Mouse (Mus musculus): ENCODE measurements at regions not wholly inside any gene's neighbourhood (a gene's known extent, or its start where the extent isn't known, plus 50 kb on each side); places are given as distances from the start of the nearest gene placed in this dataset.

- no peak for DNase-seq (ENCODE audit: low read depth, low spot score)
Observed at GRCm38 (mm10) chr2:40522536-40522935, 1296.3 kb upstream of the Ppp6c start.

- peak; percentile 13 for DNase-seq (ENCODE audit: low read depth, low spot score)
Observed at GRCm38 (mm10) chr2:40510594-40511304, 1284.5 kb upstream of the Ppp6c start.

DNA sequence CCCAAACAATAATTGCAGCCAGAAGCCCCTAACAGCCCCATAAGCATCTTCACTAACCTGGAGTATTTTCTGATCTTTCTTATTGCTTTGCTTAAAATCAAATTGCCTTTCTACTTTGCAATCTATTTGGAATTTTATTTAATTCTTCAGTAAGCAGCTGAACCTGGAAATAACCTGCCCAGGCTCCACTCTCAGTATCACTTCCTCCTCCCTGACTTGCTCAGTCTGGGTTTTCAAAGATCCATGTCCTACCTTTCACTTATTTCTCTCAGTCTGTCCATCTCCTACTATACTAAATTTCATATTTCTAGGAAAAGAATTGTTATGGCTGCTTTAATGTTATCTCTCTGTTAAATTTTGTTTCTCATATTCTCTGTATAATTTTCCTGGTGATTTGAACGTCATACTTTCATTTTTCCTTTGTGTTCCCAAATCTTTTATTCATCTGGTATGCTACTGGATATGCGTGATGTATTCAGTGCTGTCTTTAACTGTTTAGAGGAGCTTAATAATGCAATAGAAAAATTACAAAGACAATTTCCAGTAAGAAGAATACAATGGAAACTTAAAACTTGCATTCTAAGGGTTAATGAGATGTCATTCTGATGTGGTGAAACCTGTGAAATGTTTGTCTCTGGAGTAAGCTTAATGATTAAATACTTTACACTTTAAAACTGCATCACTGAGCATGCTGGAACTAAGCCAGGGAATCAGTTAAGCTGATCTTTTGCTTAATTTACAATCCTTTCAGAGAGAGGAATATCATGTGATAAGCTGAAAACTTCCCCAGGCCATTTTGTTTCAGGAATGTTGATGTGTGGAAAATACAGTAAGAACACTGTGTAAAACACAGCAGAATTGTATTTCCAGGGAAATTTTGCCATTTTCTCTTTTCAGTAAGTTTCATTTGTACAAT is 1252.8 kb upstream of the Ppp6c start:
- no peak for DNase-seq (ENCODE audit: low read depth, low spot score)

GRCm38 (mm10) chr2:40477414-40477813 is 1251.2 kb upstream of the Ppp6c start:
- no peak for DNase-seq (ENCODE audit: low read depth, low spot score)

DNA sequence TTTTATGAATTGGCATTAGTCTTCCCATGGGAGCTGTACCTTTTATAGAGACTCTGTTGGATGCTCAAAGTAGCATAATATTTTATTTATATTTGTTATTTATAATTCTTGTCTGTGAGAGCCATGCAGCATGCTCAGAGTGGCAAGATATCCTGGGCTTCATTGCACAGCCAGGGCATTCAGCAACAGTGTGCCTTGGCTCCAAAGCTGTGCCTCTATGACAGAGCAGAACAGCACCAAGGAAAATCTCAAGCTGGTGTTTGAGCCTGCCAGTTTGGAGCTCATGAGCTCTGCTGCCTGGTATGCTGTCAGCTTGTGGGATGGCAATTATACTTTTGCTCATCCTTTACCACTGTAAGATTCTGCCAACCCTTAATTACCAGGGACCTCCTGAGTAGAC is 1230.1 kb upstream of the Ppp6c start:
- no peak for DNase-seq (ENCODE audit: low read depth, low spot score)

GRCm38 (mm10) chr2:40432821-40433490 is 1206.7 kb upstream of the Ppp6c start:
- DNase-seq (ENCODE audit: low read depth, low spot score), result no peak

DNA sequence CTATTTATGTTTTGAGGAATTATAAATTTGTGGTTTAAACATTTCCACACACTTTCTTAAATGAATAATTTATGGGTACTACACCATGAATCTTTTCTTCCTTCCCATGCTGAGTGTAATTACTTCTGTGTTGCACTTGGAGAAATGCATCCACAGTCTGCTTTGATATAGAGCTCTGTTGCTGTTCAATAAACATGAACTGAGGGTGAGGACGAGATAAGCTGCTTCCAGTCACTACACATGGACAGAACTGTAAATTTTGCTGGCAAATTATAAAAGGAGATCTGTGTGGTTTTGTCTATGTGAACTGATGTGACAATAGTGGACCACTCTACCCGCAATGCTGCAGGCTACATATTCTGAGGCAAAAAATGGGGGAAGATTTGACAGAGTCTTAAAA is 1205.1 kb upstream of the Ppp6c start:
- no peak for DNase-seq (ENCODE audit: low read depth, low spot score)

- peak; percentile 1 for DNase-seq (ENCODE audit: low read depth, low spot score)
Observed at GRCm38 (mm10) chr2:40402418-40402817, 1176.2 kb upstream of the Ppp6c start.

Data from telencephalon, adult 2 months (tissue).